Mouse (Mus musculus) midbrain, embryonic 12.5 days (tissue): ENCODE data around the gene Hspd1. TPM values are rescaled to one million over a fixed set of nuclear protein-coding genes. Genes with fewer than 3 reads are reported as not detected.
"Not testable (repeated sequence)": the region's sequence is repeated elsewhere in the genome, so short reads cannot be mapped to it uniquely, and the experiment has no call there.

Experiments
- ATAC-seq: fragments of 200-750 bp; cut with Nextera tagmentation; 2 replicates; pipeline ENCODE4 v1.8.0; 2017; ENCODE audit warnings: low read depth, moderate TSS enrichment, moderate library complexity; ENCODE audit not compliant: low FRiP score
- H3K27ac ChIP-seq: fragments of 300-500 bp; sonication (generic); replicated peaks from 2 replicates; pipeline ENCODE4 v1.5.1; 2016; ENCODE audit warnings: mild to moderate bottlenecking
- H3K27me3 ChIP-seq: fragments of 300-500 bp; sonication (generic); 2 replicates; pipeline ENCODE4 v1.6.1; 2016; ENCODE audit warnings: mild to moderate bottlenecking
- H3K36me3 ChIP-seq: fragments of 300-500 bp; sonication (generic); 2 replicates; pipeline ENCODE4 v1.6.1; 2016
- H3K4me1 ChIP-seq: fragments of 300-500 bp; sonication (generic); 2 replicates; pipeline ENCODE4 v1.6.1; 2016
- H3K4me2 ChIP-seq: fragments of 300-500 bp; sonication (generic); replicated peaks from 2 replicates; pipeline ENCODE4 v1.6.1; 2016; ENCODE audit warnings: mild to moderate bottlenecking, moderate library complexity
- H3K4me3 ChIP-seq: fragments of 300-500 bp; sonication (generic); 2 replicates; pipeline ENCODE4 v1.5.1; 2016; ENCODE audit warnings: mild to moderate bottlenecking
- H3K9ac ChIP-seq: fragments of 300-500 bp; sonication (generic); replicated peaks from 2 replicates; pipeline ENCODE4 v1.6.1; 2016; ENCODE audit warnings: mild to moderate bottlenecking, moderate library complexity
- H3K9me3 ChIP-seq: fragments of 300-500 bp; sonication (generic); 2 replicates; pipeline ENCODE4 v1.6.1; 2016; ENCODE audit warnings: mild to moderate bottlenecking
- WGBS: fragments of 180-500 bp; shearing (Covaris S2); methylation state at CpG from one replicate; pipeline ENCODE4 v1.1.7; 2016; 5-methylcytosine and 5-hydroxymethylcytosine counted together
- polyA plus RNA-seq: library from polyadenylated mRNA; unstranded; fragments of >200 nt; fragmentation: Nextera tagmentation; extraction: Ambion mirVana; gene quantifications from 2 replicates; pipeline ENCODE4 v1.2.1, GENCODE M21; 2016

Gene Hspd1
- polyA plus RNA-seq, 1 experiment from 2014 or later = 337 TPM

- ATAC-seq = no peak
- peaks cover 69% of the 10 kb centered on the region for H3K36me3 ChIP-seq
- H3K27me3 ChIP-seq = no peaks in the 10 kb centered on the region
- H3K9ac ChIP-seq = no peak overlapping the region
- no peak overlapping the region for H3K4me2 ChIP-seq
- no peak overlapping the region for H3K27ac ChIP-seq
- 0 out of 2 replicates have a peak, but pooled peaks cover 4% of the 10 kb centered on the region for H3K9me3 ChIP-seq
- H3K4me1 ChIP-seq = peaks cover 23% of the 10 kb centered on the region
- 88% methylated on average over 1 of the region's 1 CpGs for WGBS
- no peak overlapping the region for H3K4me3 ChIP-seq
Observed at GRCm38 (mm10) chr1:55082106-55082505, 5.9 kb downstream of the Hspd1 start.

GRCm38 (mm10) chr1:55079677-55080076 lies 8.4 kb downstream of the Hspd1 start:
- Histone ChIP-seq H3K27ac (no peak overlapping the region), H3K27me3 (no peaks in the 10 kb centered on the region), H3K9ac (no peak overlapping the region), H3K4me3 (no peak overlapping the region), H3K4me1 (peaks cover 4% of the 10 kb centered on the region; the same call in 1 of the 2 replicates), H3K9me3 (0 out of 2 replicates have a peak, but pooled peaks cover 4% of the 10 kb centered on the region), H3K4me2 (no peak overlapping the region), H3K36me3 (peaks cover 77% of the 10 kb centered on the region)
- WGBS = 98% methylated on average over 4 of the region's 4 CpGs
- ATAC-seq = no peak

GRCm38 (mm10) chr1:55076849-55077516 lies 11.1 kb downstream of the Hspd1 start:
- H3K4me3 ChIP-seq = no peak overlapping the region
- H3K27me3 ChIP-seq = no peaks in the 10 kb centered on the region
- ATAC-seq = peak; percentile 6; the same call in 1 of the 2 replicates
- 77% methylated on average over 2 of the region's 2 CpGs for WGBS
- peaks cover 61% of the 10 kb centered on the region for H3K36me3 ChIP-seq
- H3K4me1 ChIP-seq = no peaks in the 10 kb centered on the region
- H3K9me3 ChIP-seq = no peaks in the 10 kb centered on the region
- H3K27ac ChIP-seq = no peak overlapping the region
- no peak overlapping the region for H3K4me2 ChIP-seq
- H3K9ac ChIP-seq = no peak overlapping the region

GRCm38 (mm10) chr1:55076395-55076743 lies 11.7 kb downstream of the Hspd1 start:
- Histone ChIP-seq H3K27me3 (no peaks in the 10 kb centered on the region), H3K9ac (no peak overlapping the region), H3K4me2 (no peak overlapping the region), H3K4me3 (no peak overlapping the region), H3K36me3 (peaks cover 61% of the 10 kb centered on the region), H3K27ac (no peak overlapping the region), H3K4me1 (no peaks in the 10 kb centered on the region), H3K9me3 (no peaks in the 10 kb centered on the region)
- no peak for ATAC-seq

GRCm38 (mm10) chr1:55075652-55076394 lies 12.2 kb downstream of the Hspd1 start:
- peaks cover 61% of the 10 kb centered on the region for H3K36me3 ChIP-seq
- H3K27ac ChIP-seq = no peak overlapping the region
- H3K4me1 ChIP-seq = no peaks in the 10 kb centered on the region
- H3K4me2 ChIP-seq = no peak overlapping the region
- no peaks in the 10 kb centered on the region for H3K9me3 ChIP-seq
- H3K27me3 ChIP-seq = no peaks in the 10 kb centered on the region
- no peak overlapping the region for H3K9ac ChIP-seq
- no peak overlapping the region for H3K4me3 ChIP-seq
- 78% methylated on average over 5 of the region's 5 CpGs for WGBS
- no peak for ATAC-seq

GRCm38 (mm10) chr1:55074757-55075156 lies 13.3 kb downstream of the Hspd1 start:
- Histone ChIP-seq H3K9me3 (no peaks in the 10 kb centered on the region), H3K36me3 (peaks cover 56% of the 10 kb centered on the region), H3K9ac (no peak overlapping the region), H3K27ac (no peak overlapping the region), H3K27me3 (no peaks in the 10 kb centered on the region), H3K4me1 (no peaks in the 10 kb centered on the region), H3K4me3 (no peak overlapping the region), H3K4me2 (no peak overlapping the region)
- no peak for ATAC-seq
- WGBS = 80% methylated on average over 2 of the region's 2 CpGs

- H3K9me3 ChIP-seq, H3K4me1 ChIP-seq, ATAC-seq, H3K27ac ChIP-seq, H3K4me3 ChIP-seq, H3K9ac ChIP-seq, H3K27me3 ChIP-seq, H3K4me2 ChIP-seq: not testable (repeated sequence)
- peaks cover 48% of the 10 kb centered on the region for H3K36me3 ChIP-seq
Observed at GRCm38 (mm10) chr1:55072328-55072727, 15.7 kb downstream of the Hspd1 start.

GRCm38 (mm10) chr1:55061772-55062171 lies 26.3 kb downstream of the Hspd1 start:
- no peak overlapping the region for H3K27ac ChIP-seq
- no peaks in the 10 kb centered on the region for H3K9me3 ChIP-seq
- H3K4me1 ChIP-seq = no peaks in the 10 kb centered on the region
- 91% methylated on average over 4 of the region's 4 CpGs for WGBS
- H3K27me3 ChIP-seq = no peaks in the 10 kb centered on the region
- no peak for ATAC-seq
- H3K4me2 ChIP-seq = no peak overlapping the region
- H3K4me3 ChIP-seq = no peak overlapping the region
- peaks cover 25% of the 10 kb centered on the region for H3K36me3 ChIP-seq
- H3K9ac ChIP-seq = no peak overlapping the region

GRCm38 (mm10) chr1:55061099-55061498 lies 26.9 kb downstream of the Hspd1 start:
- no peak for ATAC-seq
- WGBS = 93% methylated on average over 5 of the region's 5 CpGs
- no peak overlapping the region for H3K4me2 ChIP-seq

GRCm38 (mm10) chr1:55058383-55058782 lies 29.7 kb downstream of the Hspd1 start:
- not testable (repeated sequence) for H3K4me1 ChIP-seq, H3K27me3 ChIP-seq, H3K9ac ChIP-seq, ATAC-seq, H3K4me3 ChIP-seq, H3K36me3 ChIP-seq, H3K9me3 ChIP-seq, H3K4me2 ChIP-seq, H3K27ac ChIP-seq
- 86% methylated on average over 2 of the region's 3 CpGs for WGBS

More at GRCm38 (mm10) chr1:55061099-55061498, 26.9 kb downstream of the Hspd1 start:
- Histone ChIP-seq H3K27ac (no peak overlapping the region), H3K36me3 (peaks cover 18% of the 10 kb centered on the region), H3K27me3 (no peaks in the 10 kb centered on the region), H3K4me1 (no peaks in the 10 kb centered on the region), H3K9ac (no peak overlapping the region), H3K4me3 (no peak overlapping the region), H3K9me3 (no peaks in the 10 kb centered on the region)

- H3K27me3 ChIP-seq = peaks cover 11% of the 10 kb centered on the region; the same call in 1 of the 2 replicates
- no peak for ATAC-seq
- H3K27ac ChIP-seq = no peak overlapping the region
- WGBS = 83% methylated on average over 5 of the region's 5 CpGs
- H3K4me2 ChIP-seq = no peak overlapping the region
- H3K9me3 ChIP-seq = no peaks in the 10 kb centered on the region
- H3K9ac ChIP-seq = no peak overlapping the region
- H3K4me3 ChIP-seq = no peak overlapping the region
- H3K36me3 ChIP-seq = no peaks in the 10 kb centered on the region
- H3K4me1 ChIP-seq = peaks cover 12% of the 10 kb centered on the region
Observed at GRCm38 (mm10) chr1:55055322-55056115, 32.5 kb downstream of the Hspd1 start.

- peak overlapping the region; percentile 90 for H3K4me3 ChIP-seq
- H3K36me3 ChIP-seq = no peaks in the 10 kb centered on the region
- 73% methylated on average over 4 of the region's 4 CpGs for WGBS
- peaks cover 11% of the 10 kb centered on the region; the same call in 1 of the 2 replicates for H3K27me3 ChIP-seq
- H3K27ac ChIP-seq = no peak overlapping the region
- peaks cover 12% of the 10 kb centered on the region for H3K4me1 ChIP-seq
- no peak for ATAC-seq
- peak overlapping the region; percentile 83 for H3K9ac ChIP-seq
- peak overlapping the region; percentile 73 for H3K4me2 ChIP-seq
- no peaks in the 10 kb centered on the region for H3K9me3 ChIP-seq
Observed at GRCm38 (mm10) chr1:55053596-55053995, 34.4 kb downstream of the Hspd1 start.
